Mouse (Mus musculus): ENCODE results near the gene Zfyve19. TPM values are rescaled to one million over a fixed set of nuclear protein-coding genes. Genes with fewer than 3 reads are reported as not detected.

Zfyve19 gene
- total RNA-seq, 2 experiments from 2014 or later: 28.8 to 32.2 TPM

GRCm38 (mm10) chr2:119245246-119245645 lies 36.8 kb downstream of the Zfyve19 start:
- intact Hi-C loops (cut with DNase I): no loop called here
- DNase-seq (ENCODE audit: low spot score in 2 of 2): no peak

- intact Hi-C loops (cut with DNase I): no loop called here
- no peak for DNase-seq (ENCODE audit: low spot score in 2 of 2)
These were observed 39.5 kb downstream of the Zfyve19 start for GRCm38 (mm10) chr2:119247904-119248303.

- intact Hi-C loops (cut with DNase I): loop anchor here (1.0 kb wide), 1 partner anchor 39 kb away; the partner anchor contains the start of gene Vps18
These were observed 41.2 kb downstream of the Zfyve19 start for GRCm38 (mm10) chr2:119249592-119250061.

GRCm38 (mm10) chr2:119250377-119250776 lies 42.0 kb downstream of the Zfyve19 start:
- no peak for DNase-seq (ENCODE audit: low spot score in 2 of 2)
- intact Hi-C loops (cut with DNase I): loop anchor here (1.0 kb wide), 1 partner anchor 38 kb away; the partner anchor contains the start of gene Vps18

More at GRCm38 (mm10) chr2:119249592-119250061, 41.2 kb downstream of the Zfyve19 start:
- DNase-seq (ENCODE audit: low spot score in 2 of 2): no peak

GRCm38 (mm10) chr2:119250826-119251478 lies 42.5 kb downstream of the Zfyve19 start:
- intact Hi-C loops (cut with DNase I): loop anchor here (1.0 kb wide), 1 partner anchor 37 kb away; the partner anchor contains the start of gene Vps18
- peak; percentile 67 to 74 for DNase-seq (ENCODE audit: low spot score in 2 of 2)

- intact Hi-C loops (cut with DNase I): no loop called here
- no peak for DNase-seq (ENCODE audit: low spot score in 2 of 2)
These were observed 46.6 kb downstream of the Zfyve19 start for GRCm38 (mm10) chr2:119254976-119255375.

GRCm38 (mm10) chr2:119260518-119260917 lies 52.1 kb downstream of the Zfyve19 start:
- intact Hi-C loops (cut with DNase I): no loop called here
- no peak for DNase-seq (ENCODE audit: low spot score in 2 of 2)

GRCm38 (mm10) chr2:119261326-119261725 lies 52.9 kb downstream of the Zfyve19 start:
- DNase-seq (ENCODE audit: low spot score in 2 of 2): no peak
- intact Hi-C loops (cut with DNase I): no loop called here

- no peak for DNase-seq (ENCODE audit: low spot score in 2 of 2)
- intact Hi-C loops (cut with DNase I): no loop called here
These were observed 54.6 kb downstream of the Zfyve19 start for GRCm38 (mm10) chr2:119262978-119263377.

GRCm38 (mm10) chr2:119263813-119264212 lies 55.4 kb downstream of the Zfyve19 start:
- intact Hi-C loops (cut with DNase I): no loop called here
- DNase-seq (ENCODE audit: low spot score in 2 of 2): no peak

Other genes starting within 250 kb of the Zfyve19 start
- 10 to 100 TPM; 50.5 to 51.0 TPM for gene Ccdc32, start 179.2 kb upstream of the Zfyve19 start, total RNA-seq (2021)
- 1 to 10 TPM; 7.6 to 7.7 TPM for gene Rpusd2, start 173.8 kb upstream of the Zfyve19 start, total RNA-seq (2021)
- under 1 TPM; 0.23 to 0.43 TPM for gene Knl1, start 161.5 kb upstream of the Zfyve19 start, total RNA-seq (2021)
- under 1 TPM; 0.46 to 0.94 TPM for gene Rad51, start 95.8 kb upstream of the Zfyve19 start, total RNA-seq (2021)
- gene Rmdn3, start 51.6 kb upstream of the Zfyve19 start, total RNA-seq (2021): 10 to 100 TPM; 56.5 to 62.4 TPM
- gene Gchfr, start 40.8 kb upstream of the Zfyve19 start, total RNA-seq (2021): not detected
- not detected for gene Gm14137, start 34.1 kb upstream of the Zfyve19 start, total RNA-seq (2021)
- 10 to 100 TPM; 16.4 to 18.5 TPM for gene Dnajc17, start 178 bp downstream of the Zfyve19 start, total RNA-seq (2021)
- not detected for gene Ppp1r14d, start 21.3 kb downstream of the Zfyve19 start, total RNA-seq (2021)
- 1 to 10 TPM; 1.3 to 1.4 TPM for gene Spint1, start 28.7 kb downstream of the Zfyve19 start, total RNA-seq (2021)
- gene Rhov, start 62.7 kb downstream of the Zfyve19 start, total RNA-seq (2021): 1 to 10 TPM; 7.9 to 9.0 TPM
- 10 to 100 TPM; 48.4 to 48.9 TPM for gene Vps18, start 80.1 kb downstream of the Zfyve19 start, total RNA-seq (2021)
- 1 to 10 TPM; 2.3 to 4.0 TPM for gene Dll4, start 117.2 kb downstream of the Zfyve19 start, total RNA-seq (2021)
- 1 to 10 TPM; 9.6 to 9.8 TPM for gene Chac1, start 142.6 kb downstream of the Zfyve19 start, total RNA-seq (2021)